Mouse (Mus musculus) monocyte, adult 2 months (primary cell): ENCODE data around the gene Srd5a3.

Experiments used
- DNase-seq, 2 experiments: peaks; one replicate each; pipeline ENCODE4 v3.0.0; 2022; ENCODE audit warnings: low spot score in 2 of 2, low read depth in 1 of 2

Srd5a3 gene

GRCm38 (mm10) chr5:76152956-76153355 lies 12.9 kb downstream of the Srd5a3 start:
- DNase-seq: no peak

- DNase-seq: no peak
Observed at GRCm38 (mm10) chr5:76153430-76153829, 13.4 kb downstream of the Srd5a3 start.

- DNase-seq: no peak
Observed at GRCm38 (mm10) chr5:76154434-76155165, 14.5 kb downstream of the Srd5a3 start.

DNA sequence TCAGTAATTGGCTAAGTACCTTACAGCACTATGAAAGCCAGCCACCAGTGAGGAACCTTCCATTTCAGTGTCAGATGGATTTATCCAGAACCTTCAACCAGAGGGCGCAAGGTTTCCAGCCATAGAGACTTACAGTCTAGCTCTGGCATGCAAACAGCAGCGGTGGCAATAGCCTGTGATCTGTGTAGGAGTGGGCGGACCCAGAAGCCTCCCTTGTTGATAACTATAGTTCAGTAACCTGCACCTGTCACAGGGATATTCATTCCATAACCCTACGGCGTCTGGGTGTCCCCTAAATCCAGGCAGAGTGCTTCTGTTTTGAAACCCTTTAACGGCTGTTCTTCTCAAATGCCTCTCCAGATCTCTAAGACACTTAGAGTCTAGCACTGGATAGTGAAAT lies 19.5 kb downstream of the Srd5a3 start:
- DNase-seq: no peak

DNA sequence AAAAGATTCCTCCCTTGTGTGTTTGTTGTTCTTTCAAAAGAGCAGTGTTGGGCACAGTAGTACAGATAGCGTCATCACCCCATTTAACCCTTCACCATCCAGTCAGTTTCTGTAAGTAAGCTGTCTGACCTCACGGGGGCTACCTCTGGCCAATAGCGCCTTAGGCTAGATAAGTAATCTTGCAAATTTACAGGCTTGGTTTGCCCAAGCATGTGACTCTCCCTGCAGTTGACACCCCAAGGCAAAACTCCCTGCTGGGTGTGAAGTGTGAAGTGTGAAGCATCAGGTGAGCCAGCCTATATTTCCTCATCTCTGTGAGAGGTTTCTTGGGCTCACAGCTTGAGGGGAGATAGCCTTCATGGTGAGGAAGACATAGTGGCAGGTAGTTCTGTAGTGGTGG lies 20.0 kb downstream of the Srd5a3 start:
- no peak for DNase-seq

DNA sequence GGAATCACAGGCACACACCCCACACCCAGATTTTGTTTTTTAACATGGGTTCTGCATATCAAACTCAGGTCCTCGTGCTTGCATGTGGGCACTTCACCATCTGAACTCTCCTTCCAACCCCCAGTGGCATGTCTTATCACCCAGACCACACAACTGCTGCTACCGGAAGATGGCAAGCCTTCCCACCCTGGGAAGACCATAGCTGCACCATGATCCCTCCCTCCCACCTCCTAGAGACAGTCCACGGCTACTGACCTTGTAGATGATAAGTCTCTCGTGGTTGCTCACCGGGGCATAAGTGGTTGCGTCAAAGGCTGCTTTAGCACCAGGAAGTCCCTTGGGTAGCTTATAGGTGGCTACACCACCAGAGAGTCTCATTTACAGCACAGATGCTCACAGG lies 21.4 kb downstream of the Srd5a3 start:
- DNase-seq: no peak

GRCm38 (mm10) chr5:76162926-76163325 lies 22.9 kb downstream of the Srd5a3 start:
- DNase-seq: no peak

DNA sequence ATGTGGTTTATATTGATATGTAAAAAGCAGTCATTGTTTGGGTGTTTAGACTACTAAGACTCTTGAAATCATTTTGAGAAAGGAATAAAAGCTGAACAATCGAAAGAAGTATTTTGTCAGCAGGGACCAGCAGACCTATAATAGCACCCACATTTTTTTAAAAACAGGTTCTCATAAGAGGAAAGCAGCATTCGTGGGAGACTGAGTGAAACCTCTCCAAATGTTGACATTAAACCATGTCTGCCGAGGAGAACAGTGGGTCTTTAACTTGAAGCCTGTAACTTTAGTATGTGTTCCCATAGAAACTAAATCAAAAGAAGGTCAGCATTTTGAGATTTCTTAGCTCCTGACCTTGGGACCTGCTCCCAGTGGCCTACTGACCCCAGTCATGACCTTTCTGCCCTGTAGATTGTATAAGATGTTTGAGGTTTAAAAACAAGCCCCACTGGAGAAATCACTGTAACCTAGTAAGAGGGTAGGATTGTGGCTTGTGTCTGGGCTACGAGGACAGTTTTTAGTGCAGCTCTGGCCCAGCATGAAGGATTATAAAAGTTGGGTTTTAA lies 23.8 kb downstream of the Srd5a3 start:
- DNase-seq: no peak

GRCm38 (mm10) chr5:76164827-76165226 lies 24.8 kb downstream of the Srd5a3 start:
- no peak for DNase-seq

GRCm38 (mm10) chr5:76170522-76170921 lies 30.5 kb downstream of the Srd5a3 start:
- no peak for DNase-seq

- no peak for DNase-seq
Observed at GRCm38 (mm10) chr5:76171039-76171438, 31.0 kb downstream of the Srd5a3 start.

DNA sequence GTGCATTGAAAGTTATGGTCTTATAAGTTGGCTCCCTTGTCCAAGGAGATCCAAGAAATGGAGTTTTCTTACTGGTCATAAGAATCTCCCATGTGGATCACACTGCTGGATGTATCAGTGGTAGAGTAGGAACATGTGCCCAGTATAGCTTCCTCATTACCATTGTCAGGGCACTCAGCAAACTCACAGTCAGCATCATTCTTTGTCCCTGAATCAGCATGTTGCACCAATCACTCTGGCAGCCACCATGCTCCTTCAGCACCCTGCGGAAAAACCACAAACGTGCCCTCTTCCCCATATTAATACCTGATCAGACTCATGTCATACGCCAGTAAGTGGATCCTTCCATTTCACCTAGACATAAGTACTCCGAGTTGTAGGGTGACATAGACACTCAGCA lies 35.0 kb downstream of the Srd5a3 start:
- no peak for DNase-seq

DNA sequence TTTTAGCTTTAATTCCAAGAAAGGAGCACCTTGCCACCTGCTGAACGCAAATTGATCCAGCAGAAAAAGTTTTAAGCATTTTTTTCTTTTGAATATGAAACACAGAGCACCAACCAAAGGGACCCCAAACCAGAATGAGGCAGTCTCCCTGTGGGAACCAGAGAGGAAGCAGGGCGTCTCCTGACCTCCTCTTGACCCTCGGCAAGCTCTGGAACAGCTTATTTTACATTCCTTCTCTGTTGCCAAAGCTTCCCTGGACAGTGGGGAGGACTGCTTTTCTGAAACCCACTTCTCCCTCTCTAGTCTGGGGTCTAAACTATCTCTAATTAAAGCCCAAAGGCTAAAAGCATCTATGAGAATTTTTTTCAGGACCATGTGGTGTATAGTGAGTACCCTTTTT lies 36.3 kb downstream of the Srd5a3 start:
- DNase-seq: no peak

DNA sequence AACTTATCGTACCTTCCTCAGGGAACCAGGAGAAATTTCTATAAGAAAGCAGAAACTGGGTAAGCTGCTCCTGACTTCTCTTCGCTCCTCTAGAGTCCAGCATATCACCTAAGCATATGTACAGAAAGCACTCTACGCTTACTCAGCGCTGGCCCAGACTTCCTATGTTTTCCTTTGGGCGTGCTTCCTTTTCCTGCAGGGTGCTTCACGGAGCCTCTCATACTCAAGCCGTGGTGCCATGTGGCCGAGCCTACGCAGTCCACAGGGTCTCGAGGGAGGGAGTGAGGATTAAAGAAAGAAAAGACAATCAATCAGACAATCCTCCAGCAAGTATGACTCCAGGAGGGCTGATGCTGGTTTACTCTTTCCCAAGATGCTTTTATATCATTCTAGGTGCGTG lies 36.8 kb downstream of the Srd5a3 start:
- no peak for DNase-seq

GRCm38 (mm10) chr5:76177664-76178063 lies 37.6 kb downstream of the Srd5a3 start:
- DNase-seq: no peak

DNA sequence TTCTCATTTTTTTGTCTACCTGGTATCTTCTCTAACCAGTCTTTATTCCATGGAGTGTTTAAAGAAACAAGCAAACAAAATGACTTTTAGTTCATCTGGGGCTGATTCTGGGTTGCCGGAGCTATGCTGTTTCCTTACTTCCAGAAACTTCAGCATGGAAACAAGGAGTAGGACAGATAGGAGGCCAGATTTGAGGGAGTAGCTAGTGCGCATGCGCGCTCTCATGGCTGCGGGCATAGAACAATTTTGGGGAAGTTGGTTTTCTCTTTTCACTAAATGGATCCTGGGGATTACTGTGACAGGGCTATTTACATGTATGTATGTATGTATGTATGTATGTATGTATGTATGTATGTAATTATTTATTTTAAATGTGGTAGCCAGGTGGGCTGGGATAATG lies 39.1 kb downstream of the Srd5a3 start:
- DNase-seq: no peak

DNA sequence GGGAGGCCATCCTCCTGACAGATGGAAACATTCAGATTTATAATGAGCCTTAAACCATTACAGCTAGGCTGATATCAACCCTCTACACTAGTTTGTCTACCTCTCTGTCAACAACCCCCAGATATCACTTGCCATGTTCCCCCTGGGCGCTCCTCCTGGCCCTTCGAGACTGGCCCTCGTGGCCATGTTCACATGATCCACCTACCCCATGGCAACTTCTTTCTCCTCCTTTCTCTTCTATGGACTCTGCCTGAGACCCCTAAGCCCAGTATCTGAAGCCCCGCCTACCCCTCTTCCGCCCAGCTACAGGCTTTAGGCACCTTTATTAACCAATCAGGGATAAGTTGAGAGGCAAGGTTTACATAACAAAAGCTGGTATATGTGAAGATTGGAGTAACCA lies 39.7 kb downstream of the Srd5a3 start:
- DNase-seq: no peak

GRCm38 (mm10) chr5:76182326-76182725 lies 42.3 kb downstream of the Srd5a3 start:
- DNase-seq: no peak

DNA sequence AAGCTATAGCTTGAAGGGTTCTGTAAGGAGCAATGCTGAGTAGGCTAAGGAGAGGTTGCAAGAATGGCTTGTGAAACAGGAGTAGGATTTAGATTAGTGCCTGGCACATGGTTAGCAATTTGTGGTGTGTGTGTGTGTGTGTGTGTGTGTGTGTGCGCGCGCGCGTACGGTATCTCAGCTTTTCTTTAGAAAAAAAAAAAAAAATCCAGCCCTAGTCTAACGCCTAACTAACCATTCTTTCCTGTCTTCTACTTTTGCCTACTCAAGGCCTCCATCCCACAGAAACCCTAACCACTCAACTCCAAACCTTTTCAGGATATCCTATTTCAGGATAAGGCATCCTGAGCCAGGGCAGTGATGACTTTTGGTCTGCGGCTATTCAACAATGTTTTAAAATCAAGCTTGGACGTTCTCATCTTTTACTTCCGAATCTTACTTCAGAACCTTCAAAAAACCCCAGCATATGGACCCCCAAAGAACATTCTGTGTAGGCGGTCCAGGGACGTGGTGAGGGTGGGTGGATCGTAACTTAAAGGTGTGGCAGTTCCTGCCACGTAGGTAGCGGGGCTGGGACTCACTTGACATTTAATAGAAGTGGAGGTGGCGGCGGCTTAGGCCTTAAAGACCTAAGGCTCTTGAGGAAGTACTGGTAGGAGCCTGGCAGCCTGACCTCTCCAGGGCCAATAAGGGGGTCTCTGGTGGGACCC lies 43.1 kb downstream of the Srd5a3 start:
- no peak for DNase-seq

GRCm38 (mm10) chr5:76183750-76184261 lies 43.7 kb downstream of the Srd5a3 start, which contains the start of gene Tmem165:
Tmem165 (plus strand) TSS chr5:76183880.
- DNase-seq: peak; percentile 65 to 81

- DNase-seq: peak in 1 of 2 experiments; percentile 30
Observed at GRCm38 (mm10) chr5:76184286-76185080, 44.4 kb downstream of the Srd5a3 start.
